Mouse (Mus musculus) splenic B cell, adult 2 months (primary cell): ENCODE measurements around the gene Tbc1d14.
A peak's percentile ranks its signal among the peaks of the same experiment; 100 is the strongest.

ENCODE experiments used
- DNase-seq: peaks from one replicate; pipeline ENCODE4 v3.0.0-alpha.2; 2011; ENCODE audit warnings: low read depth, low spot score
- H3K27me3 ChIP-seq: 2 replicates; pipeline ENCODE4 v1.6.1; 2012; ENCODE audit warnings: mild to moderate bottlenecking, low read length, moderate library complexity, mixed read lengths; ENCODE audit not compliant: control insufficient read depth, poor library complexity, insufficient read depth, severe bottlenecking
- H3K36me3 ChIP-seq: 2 replicates; pipeline ENCODE4 v1.6.1; 2012; ENCODE audit warnings: mild to moderate bottlenecking, low read length, moderate library complexity, mixed read lengths; ENCODE audit not compliant: control insufficient read depth, poor library complexity, insufficient read depth, severe bottlenecking

Gene Tbc1d14

DNA sequence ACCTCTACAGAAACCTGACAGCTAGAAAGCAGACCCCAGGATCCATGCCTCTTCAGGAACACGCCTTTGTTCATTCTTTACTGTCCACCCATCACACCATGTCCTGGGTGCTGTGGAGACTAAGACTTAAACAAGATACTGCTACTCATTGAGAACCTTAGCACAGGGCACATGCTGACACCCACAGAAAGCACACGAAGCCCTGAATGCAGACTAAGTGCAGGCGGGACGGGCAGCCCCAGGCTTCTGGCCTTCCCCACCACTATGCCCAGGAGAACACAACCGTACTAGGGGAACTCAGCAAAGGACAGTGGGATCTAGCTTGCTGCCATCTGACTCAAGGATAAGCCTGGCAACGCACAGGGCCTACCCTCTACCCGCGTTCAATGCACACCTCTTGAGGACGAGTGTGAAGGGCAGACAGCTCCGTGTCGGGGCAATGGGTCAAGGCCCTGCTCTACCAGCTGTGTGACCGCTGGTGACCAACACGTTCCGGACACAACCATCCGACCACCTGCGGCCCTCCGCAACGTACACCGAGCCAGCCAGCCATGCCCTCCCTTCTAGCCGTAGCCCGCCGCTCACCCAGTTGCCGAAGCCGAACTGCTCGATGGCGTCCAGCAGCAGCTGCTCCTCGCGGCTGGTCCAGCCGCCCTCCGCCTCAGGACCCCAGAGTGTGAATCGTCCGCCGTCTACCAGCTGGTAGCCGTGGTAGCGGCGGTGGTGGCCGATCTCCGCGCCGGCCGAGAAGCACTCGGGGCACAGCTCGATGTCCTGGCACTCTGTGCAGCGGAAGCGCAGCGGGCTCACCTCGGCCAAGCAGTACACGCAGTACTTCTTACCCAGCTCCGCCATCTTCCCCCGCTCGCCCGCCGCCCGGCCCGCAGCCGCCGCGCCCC is 109.6 kb downstream of the Tbc1d14 start:
- DNase-seq: peak; percentile 64
- H3K27me3 ChIP-seq: no peaks in the 10 kb centered on the region
- H3K36me3 ChIP-seq: no peaks in the 10 kb centered on the region

GRCm38 (mm10) chr5:36481114-36481513 is 112.0 kb downstream of the Tbc1d14 start:
- peaks cover 3% of the 10 kb centered on the region for H3K36me3 ChIP-seq
- DNase-seq: peak; percentile 49
- H3K27me3 ChIP-seq: no peaks in the 10 kb centered on the region

GRCm38 (mm10) chr5:36480398-36480797 is 112.7 kb downstream of the Tbc1d14 start:
- Histone ChIP-seq H3K36me3 (peaks cover 4% of the 10 kb centered on the region), H3K27me3 (no peaks in the 10 kb centered on the region)
- peak; percentile 85 for DNase-seq

DNA sequence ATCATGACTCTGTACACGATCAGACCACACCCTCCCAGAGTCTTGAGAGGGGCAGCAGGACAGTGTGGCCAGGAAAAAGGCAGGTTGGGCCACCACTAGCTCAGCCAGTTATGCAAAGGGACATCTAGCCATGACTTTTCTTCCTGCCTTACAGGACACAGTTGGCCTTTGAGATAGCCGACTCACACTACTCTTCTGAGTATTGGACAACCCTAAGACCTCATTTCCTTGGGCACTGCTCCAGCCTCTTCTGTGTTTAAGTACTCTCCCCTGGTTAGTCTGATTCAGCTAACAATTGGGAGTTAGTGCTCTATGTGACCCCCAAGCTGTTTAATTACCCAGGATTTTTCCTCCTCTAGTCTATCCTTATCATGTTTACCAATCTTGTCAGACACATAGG is 113.3 kb downstream of the Tbc1d14 start:
- no peaks in the 10 kb centered on the region for H3K27me3 ChIP-seq
- H3K36me3 ChIP-seq: peaks cover 4% of the 10 kb centered on the region
- no peak for DNase-seq

- no peak for DNase-seq
- H3K27me3 ChIP-seq: no peaks in the 10 kb centered on the region
- peaks cover 4% of the 10 kb centered on the region for H3K36me3 ChIP-seq
Measured at GRCm38 (mm10) chr5:36478540-36479420, 114.3 kb downstream of the Tbc1d14 start.

- no peak for DNase-seq
- Histone ChIP-seq H3K27me3 (no peaks in the 10 kb centered on the region), H3K36me3 (peaks cover 7% of the 10 kb centered on the region)
Measured at GRCm38 (mm10) chr5:36477486-36477885, 115.6 kb downstream of the Tbc1d14 start.

GRCm38 (mm10) chr5:36474283-36474682 is 118.8 kb downstream of the Tbc1d14 start:
- H3K36me3 ChIP-seq: peaks cover 17% of the 10 kb centered on the region
- peak; percentile 90 for DNase-seq
- H3K27me3 ChIP-seq: no peaks in the 10 kb centered on the region

DNA sequence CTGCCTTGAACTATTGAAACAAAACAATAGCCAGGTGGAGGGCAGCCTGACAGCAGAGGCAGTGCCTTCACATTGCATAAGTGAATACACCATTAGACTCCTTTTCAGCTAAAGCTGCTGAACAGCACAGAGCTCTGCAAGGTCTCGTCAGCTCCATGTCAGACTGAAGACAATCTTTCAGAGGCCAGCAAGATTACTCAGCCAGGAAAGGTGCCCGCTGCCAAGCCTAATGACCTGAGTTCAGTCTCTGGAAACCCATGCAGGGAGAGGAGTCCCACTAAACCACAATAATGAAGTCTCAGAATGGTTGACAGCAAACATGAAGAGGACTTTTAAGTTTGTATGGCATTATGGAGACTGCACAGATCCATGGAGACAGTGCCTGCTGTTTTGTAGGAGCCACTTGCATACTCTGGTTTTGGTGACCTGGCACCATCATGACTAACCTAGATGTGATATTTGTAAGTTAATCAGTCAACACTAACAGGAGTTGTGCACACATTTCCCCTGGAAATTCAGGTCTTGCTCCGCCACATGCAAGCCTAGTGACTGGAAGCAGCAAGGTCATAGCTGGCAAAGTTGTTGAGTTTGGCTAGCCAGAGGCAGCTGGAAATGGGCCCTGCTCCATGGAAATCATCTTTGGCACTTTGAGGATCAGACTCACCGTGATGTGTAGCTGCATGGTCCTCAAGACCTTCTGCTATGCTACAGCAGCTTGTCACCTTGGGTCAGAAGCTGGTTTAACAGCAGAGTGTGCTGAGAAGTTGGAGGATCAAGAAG is 120.0 kb downstream of the Tbc1d14 start:
- no peaks in the 10 kb centered on the region for H3K27me3 ChIP-seq
- DNase-seq: no peak
- H3K36me3 ChIP-seq: peaks cover 17% of the 10 kb centered on the region

DNA sequence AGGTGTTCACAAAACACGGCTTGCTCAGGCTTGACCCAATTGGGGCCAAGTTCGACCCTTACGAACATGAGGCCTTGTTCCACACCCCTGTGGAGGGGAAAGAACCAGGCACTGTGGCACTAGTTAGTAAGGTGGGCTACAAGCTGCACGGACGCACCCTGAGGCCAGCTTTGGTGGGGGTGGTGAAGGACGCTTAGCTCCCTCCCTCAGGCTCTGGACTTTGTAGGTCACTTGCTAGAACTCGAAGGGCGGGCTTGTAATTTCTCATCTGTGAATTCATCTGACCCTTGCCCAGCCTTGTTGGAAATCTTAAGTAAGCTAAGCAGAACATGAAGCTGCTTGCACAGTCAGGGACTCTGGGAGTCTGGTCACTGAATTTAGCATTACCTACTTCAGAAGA is 121.9 kb downstream of the Tbc1d14 start:
- no peaks in the 10 kb centered on the region for H3K27me3 ChIP-seq
- peaks cover 15% of the 10 kb centered on the region for H3K36me3 ChIP-seq
- DNase-seq: no peak

- DNase-seq: no peak
- H3K27me3 ChIP-seq: no peaks in the 10 kb centered on the region
Measured at GRCm38 (mm10) chr5:36465889-36466288, 127.2 kb downstream of the Tbc1d14 start.

DNA sequence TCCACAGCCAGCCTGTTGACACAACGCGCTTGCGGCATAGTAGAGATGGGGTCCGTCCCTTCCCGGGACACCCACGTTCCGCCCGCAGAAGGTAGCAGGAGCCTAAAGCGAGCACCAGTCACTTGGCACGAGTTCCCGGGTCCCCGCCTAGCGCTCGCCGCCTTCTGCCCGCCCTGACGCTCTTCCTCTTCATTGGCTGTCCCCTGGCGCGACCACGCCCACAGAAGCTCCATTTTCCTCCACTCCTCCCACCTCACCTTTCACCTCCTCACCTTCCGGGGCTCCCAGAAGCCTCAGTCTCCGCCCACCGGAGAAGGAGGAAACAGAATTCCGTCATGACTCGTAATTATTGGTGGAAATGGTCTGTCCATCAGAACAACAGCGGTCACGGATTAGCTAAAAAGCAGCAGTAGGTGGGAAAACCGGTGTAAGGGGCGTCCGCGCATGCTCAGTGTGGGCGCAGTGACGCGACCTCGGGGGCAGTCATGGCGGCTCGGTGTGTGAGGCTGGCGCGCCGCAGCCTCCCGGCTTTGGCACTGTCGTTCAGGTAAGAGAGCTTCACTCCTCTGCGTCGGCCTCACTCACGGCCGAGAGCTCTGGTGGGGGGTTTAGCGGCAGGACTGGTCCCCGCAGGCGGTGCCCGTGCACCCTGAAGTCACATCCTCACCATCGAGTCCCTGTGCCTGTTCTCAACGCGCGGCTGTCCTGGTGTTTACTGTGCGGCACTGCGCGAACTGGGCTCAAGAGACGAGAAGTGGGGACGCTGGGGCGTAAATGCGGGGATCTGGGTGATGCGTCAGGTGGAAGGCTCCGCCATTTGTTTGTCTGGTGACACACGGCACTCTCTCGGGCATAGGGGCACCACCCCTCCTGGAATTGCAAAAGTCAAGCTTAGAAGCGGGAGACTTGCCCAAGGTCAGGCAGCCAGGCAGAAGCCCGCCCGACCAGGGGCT is 128.1 kb downstream of the Tbc1d14 start, which contains the start of gene Grpel1:
Gene Grpel1, plus strand, starts transcription at position 290 of the 953 bp plus-strand sequence.
- Histone ChIP-seq H3K36me3 (no peaks in the 10 kb centered on the region; the same call in 1 of the 2 replicates), H3K27me3 (no peaks in the 10 kb centered on the region)
- peak; percentile 99 for DNase-seq

More at GRCm38 (mm10) chr5:36465889-36466288, 127.2 kb downstream of the Tbc1d14 start:
- peaks cover 1% of the 10 kb centered on the region; the same call in 1 of the 2 replicates for H3K36me3 ChIP-seq

- Histone ChIP-seq H3K27me3 (no peaks in the 10 kb centered on the region; the same call in 1 of the 2 replicates), H3K36me3 (no peaks in the 10 kb centered on the region)
- DNase-seq: no peak
Measured at GRCm38 (mm10) chr5:36463391-36463790, 129.7 kb downstream of the Tbc1d14 start.

DNA sequence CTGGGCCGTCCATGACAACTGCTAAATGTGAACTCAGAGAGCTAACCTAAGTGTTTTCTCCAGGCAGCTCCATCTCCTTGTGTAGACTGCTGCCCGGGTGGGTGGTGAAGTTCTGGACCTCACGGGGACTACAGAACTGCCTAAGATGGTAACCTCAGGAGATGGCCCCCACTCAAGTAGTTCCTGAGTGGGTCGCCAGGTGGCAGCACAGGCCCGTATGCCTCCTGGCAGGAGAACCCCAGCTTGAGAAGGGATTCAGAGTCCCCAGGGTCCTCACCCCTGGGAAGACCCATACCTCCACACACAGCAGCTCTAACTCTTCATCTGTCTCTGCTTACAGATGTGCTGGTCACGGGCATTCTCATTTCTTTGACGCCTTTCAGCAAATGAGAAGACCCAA is 130.3 kb downstream of the Tbc1d14 start:
- Histone ChIP-seq H3K27me3 (no peaks in the 10 kb centered on the region; the same call in 1 of the 2 replicates), H3K36me3 (no peaks in the 10 kb centered on the region)
- peak; percentile 87 for DNase-seq
